Mouse (Mus musculus) E14TG2a.4 (cell line): ENCODE results near the gene Galnt10.

Experiments used
- H3K27me3 ChIP-seq: 2 replicates; pipeline ENCODE4 v1.6.1; 2014; ENCODE audit warnings: low read length, control low read depth; ENCODE audit not compliant: insufficient read depth
- H3K36me3 ChIP-seq: 2 replicates; pipeline ENCODE4 v1.6.1; 2014; ENCODE audit warnings: low read length, control low read depth; ENCODE audit not compliant: insufficient read depth
- H3K4me1 ChIP-seq: replicated peaks from 2 replicates; pipeline ENCODE4 v1.6.1; 2014; ENCODE audit warnings: low read depth, low read length, control low read depth
- H3K4me3 ChIP-seq: replicated peaks from 2 replicates; pipeline ENCODE4 v1.5.1; 2014; ENCODE audit warnings: mild to moderate bottlenecking, low read length
- H3K9me3 ChIP-seq: 2 replicates; pipeline ENCODE4 v1.6.1; 2014; ENCODE audit warnings: low read length, control low read depth
- CTCF ChIP-seq: conservative IDR thresholded peaks from 2 replicates; pipeline ENCODE4 v1.5.1; 2014; ENCODE audit warnings: low read length
- NANOG ChIP-seq: IDR thresholded peaks from 2 replicates; pipeline ENCODE4 v1.6.1; 2014; ENCODE audit warnings: borderline replicate concordance, low read length, mixed read lengths
- POU5F1 ChIP-seq: IDR thresholded peaks from 2 replicates; pipeline ENCODE4 v1.6.1; 2014; ENCODE audit warnings: low read length, borderline replicate concordance

Gene Galnt10

DNA sequence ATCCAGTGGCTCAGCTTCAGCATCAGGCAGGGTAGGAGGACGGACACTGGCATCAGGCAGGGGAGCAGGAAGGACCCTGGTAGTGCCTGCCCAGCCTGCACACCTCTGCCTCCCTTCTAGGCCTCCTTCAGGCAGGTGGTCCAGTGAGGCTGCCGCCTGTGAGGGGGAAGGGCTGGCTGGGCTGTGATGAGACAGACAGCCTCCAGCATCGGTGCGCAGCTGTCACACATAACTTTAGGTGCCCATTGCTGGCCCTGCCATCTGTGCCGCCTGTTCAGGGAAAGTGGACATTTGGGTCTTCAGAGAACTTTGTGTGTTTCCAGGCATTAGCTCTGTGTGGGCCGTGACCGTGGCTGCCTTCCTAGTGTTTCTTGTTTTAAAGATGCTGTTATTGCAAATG, 47.5 kb downstream of the Galnt10 start:
- H3K4me3 ChIP-seq: no peak overlapping the region
- peaks cover 47% of the 10 kb centered on the region for H3K4me1 ChIP-seq
- 0 out of 2 replicates have a peak, but pooled peaks cover 2% of the 10 kb centered on the region for H3K36me3 ChIP-seq
- H3K27me3 ChIP-seq: 0 out of 2 replicates have a peak, but pooled peaks cover 3% of the 10 kb centered on the region
- no peaks in the 10 kb centered on the region for H3K9me3 ChIP-seq
- TF ChIP-seq NANOG: no peak
- TF ChIP-seq POU5F1: no peak
- TF ChIP-seq CTCF: no peak

- no peaks in the 10 kb centered on the region for H3K27me3 ChIP-seq
- H3K36me3 ChIP-seq: 0 out of 2 replicates have a peak, but pooled peaks cover 2% of the 10 kb centered on the region
- TF ChIP-seq POU5F1 (no peak), CTCF (no peak), NANOG (no peak)
- H3K4me1 ChIP-seq: peaks cover 29% of the 10 kb centered on the region
- no peak overlapping the region for H3K4me3 ChIP-seq
- H3K9me3 ChIP-seq: no peaks in the 10 kb centered on the region
Measured at GRCm38 (mm10) chr11:57694486-57694885, 49.2 kb downstream of the Galnt10 start.

- Histone ChIP-seq H3K4me1 (peaks cover 25% of the 10 kb centered on the region), H3K9me3 (no peaks in the 10 kb centered on the region)
- TF ChIP-seq CTCF (no peak), NANOG (no peak), POU5F1 (no peak)
Measured at GRCm38 (mm10) chr11:57696207-57696676, 51.0 kb downstream of the Galnt10 start.

GRCm38 (mm10) chr11:57696807-57697251, 51.6 kb downstream of the Galnt10 start:
- H3K9me3 ChIP-seq: no peaks in the 10 kb centered on the region
- no peaks in the 10 kb centered on the region for H3K27me3 ChIP-seq
- TF ChIP-seq POU5F1 (no peak), CTCF (no peak), NANOG (no peak)
- no peak overlapping the region for H3K4me3 ChIP-seq
- H3K4me1 ChIP-seq: peaks cover 28% of the 10 kb centered on the region
- peaks cover 2% of the 10 kb centered on the region; the same call in 1 of the 2 replicates for H3K36me3 ChIP-seq

More at GRCm38 (mm10) chr11:57696207-57696676, 51.0 kb downstream of the Galnt10 start:
- Histone ChIP-seq H3K36me3 (peaks cover 2% of the 10 kb centered on the region; the same call in 1 of the 2 replicates), H3K27me3 (no peaks in the 10 kb centered on the region), H3K4me3 (no peak overlapping the region)

DNA sequence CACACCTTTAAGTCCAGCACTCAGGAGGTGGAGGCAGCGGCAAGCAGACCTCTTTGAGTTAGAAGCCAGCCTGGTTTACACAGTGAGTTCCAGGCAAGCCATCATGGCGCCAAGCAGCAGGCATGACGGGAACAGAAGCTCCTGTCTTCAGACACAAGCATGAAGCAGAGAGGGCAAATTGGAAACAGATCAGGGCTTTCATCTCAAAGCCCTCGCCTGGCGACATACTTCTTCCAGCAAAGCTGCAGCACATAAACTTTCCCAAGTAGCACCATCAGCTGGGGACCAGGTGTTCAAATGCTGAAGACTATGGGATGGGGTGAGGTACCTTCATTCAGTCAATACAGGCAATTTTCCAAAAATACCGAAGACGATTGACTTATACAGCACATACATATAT, 54.9 kb downstream of the Galnt10 start:
- Histone ChIP-seq H3K27me3 (no peaks in the 10 kb centered on the region), H3K4me1 (peaks cover 22% of the 10 kb centered on the region), H3K9me3 (no peaks in the 10 kb centered on the region), H3K36me3 (no peaks in the 10 kb centered on the region; the same call in 1 of the 2 replicates), H3K4me3 (no peak overlapping the region)
- TF ChIP-seq NANOG (no peak), POU5F1 (no peak), CTCF (no peak)

DNA sequence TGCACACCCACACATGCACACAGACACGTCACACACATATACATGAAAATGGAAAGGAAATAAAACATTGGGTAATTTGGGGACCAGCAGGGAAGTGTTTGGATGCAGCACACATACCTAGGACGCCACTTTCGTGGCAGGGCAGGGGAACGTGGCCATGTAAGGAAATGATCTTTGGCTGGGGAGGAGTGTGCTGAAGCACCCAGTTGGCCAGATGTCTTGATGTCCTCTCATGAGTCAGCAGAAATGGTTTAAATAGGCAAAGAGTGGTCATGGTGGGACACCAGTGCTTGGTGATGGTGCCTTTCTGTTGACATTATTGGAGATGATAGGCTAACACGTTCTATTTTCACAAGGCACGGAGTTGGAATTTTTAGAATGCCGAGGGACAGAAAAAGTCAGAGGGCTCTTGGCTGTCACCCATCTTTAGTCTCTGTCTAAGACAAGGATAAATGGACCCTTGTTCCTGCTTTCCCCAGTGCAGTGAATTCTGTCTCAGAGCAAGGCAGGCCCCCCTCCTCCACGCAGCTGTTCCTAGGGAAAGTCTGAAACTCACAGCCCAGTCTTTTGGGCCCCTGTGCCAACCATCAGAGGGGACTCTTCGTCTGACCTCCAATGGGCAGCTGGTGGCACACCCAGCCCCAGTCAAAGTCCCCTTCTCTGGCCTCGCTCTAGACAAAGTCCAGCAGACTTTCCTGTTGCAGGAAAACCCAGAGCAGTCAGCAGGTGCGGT, 56.1 kb downstream of the Galnt10 start:
- Histone ChIP-seq H3K36me3 (no peaks in the 10 kb centered on the region; the same call in 1 of the 2 replicates), H3K27me3 (no peaks in the 10 kb centered on the region), H3K9me3 (no peaks in the 10 kb centered on the region), H3K4me3 (no peak overlapping the region), H3K4me1 (peaks cover 18% of the 10 kb centered on the region)
- TF ChIP-seq CTCF (no peak), POU5F1 (no peak), NANOG (no peak)

- no peaks in the 10 kb centered on the region for H3K9me3 ChIP-seq
- no peaks in the 10 kb centered on the region for H3K27me3 ChIP-seq
- H3K4me3 ChIP-seq: no peak overlapping the region
- H3K36me3 ChIP-seq: no peaks in the 10 kb centered on the region; the same call in 1 of the 2 replicates
- TF ChIP-seq POU5F1 (no peak), NANOG (no peak), CTCF (no peak)
- H3K4me1 ChIP-seq: peaks cover 13% of the 10 kb centered on the region
Measured at GRCm38 (mm10) chr11:57701956-57702355, 56.7 kb downstream of the Galnt10 start.

DNA sequence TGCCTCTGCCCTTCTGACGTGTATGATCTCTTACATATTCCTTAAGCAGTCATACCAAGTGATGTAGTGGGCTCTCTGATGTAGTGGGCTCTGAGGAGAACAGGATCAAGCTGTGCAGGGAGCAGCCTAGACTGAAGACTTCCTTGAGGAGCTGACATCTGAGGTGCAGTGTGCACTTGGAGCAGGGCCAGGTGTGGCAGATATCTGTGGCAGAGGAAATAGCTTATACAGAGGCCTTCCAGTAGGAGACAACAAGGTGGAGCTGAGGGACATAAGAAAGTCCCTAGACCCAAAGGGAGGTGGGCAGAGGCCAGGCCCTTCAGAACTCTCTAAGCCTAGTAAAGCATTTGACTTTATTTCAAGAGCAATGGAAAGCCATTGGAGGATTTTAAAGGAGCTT, 61.4 kb downstream of the Galnt10 start:
- H3K27me3 ChIP-seq: no peaks in the 10 kb centered on the region
- H3K4me3 ChIP-seq: no peak overlapping the region
- TF ChIP-seq POU5F1 (no peak), CTCF (no peak), NANOG (no peak)
- H3K9me3 ChIP-seq: no peaks in the 10 kb centered on the region
- H3K36me3 ChIP-seq: no peaks in the 10 kb centered on the region
- H3K4me1 ChIP-seq: peaks cover 19% of the 10 kb centered on the region
